Mouse (Mus musculus): ENCODE results near the gene Ssh1.

The Ssh1 gene

DNA sequence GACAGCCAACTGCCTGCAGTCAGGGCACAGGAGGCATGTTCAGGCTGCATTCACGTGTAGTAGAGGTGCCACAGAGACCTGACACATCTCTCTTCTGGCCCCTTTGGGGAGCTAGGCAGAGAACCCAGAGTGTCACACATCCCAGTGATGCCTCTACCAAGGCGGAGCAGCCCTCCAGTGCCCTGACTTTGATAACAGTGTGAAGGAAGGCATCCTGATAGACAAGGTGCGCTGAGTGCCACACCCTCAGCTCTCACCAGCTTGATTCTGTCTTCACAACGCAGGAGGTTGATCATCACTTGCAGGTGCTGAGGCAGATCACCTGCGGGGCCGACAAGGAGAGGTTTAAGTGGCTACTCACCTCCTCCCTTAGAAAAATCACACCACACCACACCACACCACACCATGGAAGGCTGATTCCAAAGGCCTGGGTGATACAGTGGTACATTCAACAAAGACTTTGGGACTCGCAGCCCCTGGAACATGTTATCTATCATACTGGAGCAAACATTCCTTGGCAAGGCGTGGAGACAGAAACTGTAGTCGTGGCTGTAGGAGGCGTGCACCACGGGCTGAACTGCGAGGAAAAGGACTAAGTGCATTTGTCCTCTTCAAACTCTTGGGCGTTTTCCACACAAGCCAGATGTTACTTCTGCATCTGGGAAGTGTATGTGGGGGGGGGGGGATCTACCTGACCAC, 27.1 kb downstream of the Ssh1 start:
- DNase-seq (ENCODE audit: low read depth, low spot score) = no peak

- no peak for DNase-seq (ENCODE audit: low read depth, low spot score)
Observed at GRCm38 (mm10) chr5:113965659-113966185, 28.0 kb downstream of the Ssh1 start.

DNA sequence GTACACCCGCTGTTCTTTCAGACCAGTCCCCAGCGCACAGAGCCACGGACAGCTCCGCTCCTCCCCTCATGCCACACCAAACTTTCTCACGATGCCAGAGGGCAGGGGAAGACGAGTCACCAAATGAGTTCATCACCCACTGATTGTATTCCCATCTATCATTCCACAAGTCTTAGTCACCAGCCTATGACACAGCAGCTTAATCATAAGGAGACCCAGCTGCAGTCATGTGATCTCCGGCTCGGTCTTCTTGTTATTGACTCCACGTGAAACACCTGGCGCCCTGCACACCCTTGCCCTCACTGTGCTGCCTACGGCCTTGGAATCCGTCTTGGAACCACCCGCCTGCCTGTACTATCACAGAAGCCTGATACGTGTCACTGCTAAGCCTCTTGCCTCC, 28.7 kb downstream of the Ssh1 start:
- DNase-seq (ENCODE audit: low read depth, low spot score) = no peak

- DNase-seq (ENCODE audit: low read depth, low spot score) = no peak
Observed at GRCm38 (mm10) chr5:113961776-113962175, 31.9 kb downstream of the Ssh1 start.

DNA sequence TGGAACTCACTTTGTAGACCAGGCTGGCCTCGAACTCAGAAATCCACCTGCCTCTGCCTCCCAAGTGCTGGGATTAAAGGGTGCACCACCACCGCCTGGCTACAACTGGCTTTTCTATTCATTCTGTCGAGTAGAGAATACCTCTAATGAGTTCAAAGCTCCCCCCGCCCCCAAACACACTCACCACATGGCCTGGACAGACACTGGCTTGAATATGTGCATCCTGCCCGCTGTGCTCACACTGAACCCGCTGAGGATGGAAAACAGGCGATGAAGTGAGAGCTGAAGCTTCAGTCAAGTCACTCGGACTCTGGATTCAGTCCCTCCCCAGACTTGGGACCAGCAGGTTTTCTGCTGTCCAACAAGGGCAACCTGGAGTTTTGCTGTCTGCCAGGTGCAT, 33.3 kb downstream of the Ssh1 start:
- no peak for DNase-seq (ENCODE audit: low read depth, low spot score)

- DNase-seq (ENCODE audit: low read depth, low spot score) = peak; percentile 51
Observed at GRCm38 (mm10) chr5:113959039-113959438, 34.7 kb downstream of the Ssh1 start.

DNA sequence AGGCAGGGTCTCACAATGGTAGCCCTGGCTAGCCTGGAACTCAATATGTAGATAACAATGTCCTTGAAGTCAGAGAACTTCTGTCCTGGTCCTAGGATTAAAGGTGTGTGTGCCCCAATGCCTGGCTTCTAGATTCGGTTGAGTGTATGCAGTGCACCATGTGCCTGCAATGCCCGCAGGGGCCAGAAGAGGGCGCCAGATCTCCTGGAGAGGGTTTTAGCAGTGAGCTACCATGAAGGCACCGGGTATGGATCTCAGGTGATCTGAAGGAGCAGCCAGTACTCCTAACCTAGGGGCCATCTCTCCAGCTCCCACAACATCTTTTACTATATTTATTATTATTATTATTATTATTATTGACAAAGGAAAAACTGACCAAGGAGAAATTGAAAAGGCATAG, 37.2 kb downstream of the Ssh1 start:
- peak; percentile 88 for DNase-seq (ENCODE audit: low read depth, low spot score)

- DNase-seq (ENCODE audit: low read depth, low spot score) = no peak
Observed at GRCm38 (mm10) chr5:113955691-113956090, 38.0 kb downstream of the Ssh1 start.

- DNase-seq (ENCODE audit: low read depth, low spot score) = no peak
Observed at GRCm38 (mm10) chr5:113955281-113955680, 38.4 kb downstream of the Ssh1 start.

DNA sequence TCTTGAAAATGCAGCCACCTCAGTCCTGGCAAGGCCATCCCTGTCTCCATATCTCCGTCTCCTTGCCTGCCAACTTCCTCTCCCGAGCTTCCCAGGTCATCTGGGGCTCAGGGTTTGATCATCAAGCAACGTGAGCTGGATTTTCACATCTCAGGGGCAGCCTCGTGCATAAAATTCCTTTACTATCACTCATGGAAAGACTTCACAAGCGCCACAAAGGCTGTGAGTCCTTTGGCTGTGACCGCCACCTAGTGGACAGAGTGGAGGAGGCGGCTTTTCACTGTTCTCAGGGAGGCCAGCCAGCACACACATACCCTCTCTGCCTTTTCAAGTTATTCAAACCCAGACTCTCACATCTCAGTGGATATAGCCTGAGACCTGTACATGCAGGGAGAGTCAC, 39.3 kb downstream of the Ssh1 start:
- DNase-seq (ENCODE audit: low read depth, low spot score) = peak; percentile 79

GRCm38 (mm10) chr5:113952519-113952918, 41.2 kb downstream of the Ssh1 start:
- DNase-seq (ENCODE audit: low read depth, low spot score) = no peak

DNA sequence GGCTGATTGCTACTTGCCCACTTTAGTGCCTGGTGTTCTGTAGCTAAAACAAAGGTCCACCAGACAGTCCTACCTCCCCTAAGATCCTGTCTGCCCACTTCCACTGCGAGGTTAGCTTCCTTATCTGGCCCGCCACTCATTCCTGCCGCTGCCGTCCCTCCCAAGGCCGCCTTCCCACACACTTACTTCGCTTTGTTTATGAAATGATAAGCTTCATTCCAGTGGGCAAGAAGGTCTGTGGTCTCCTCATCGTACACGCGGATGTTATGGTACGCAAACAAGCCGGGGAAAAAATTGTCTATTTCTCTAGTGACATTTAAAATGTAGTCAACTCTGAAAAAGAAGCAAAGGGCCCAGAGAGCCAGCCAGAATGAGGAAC, 42.0 kb downstream of the Ssh1 start:
- DNase-seq (ENCODE audit: low read depth, low spot score) = no peak

GRCm38 (mm10) chr5:113950786-113951692, 42.7 kb downstream of the Ssh1 start:
- no peak for DNase-seq (ENCODE audit: low read depth, low spot score)

GRCm38 (mm10) chr5:113950133-113950532, 43.6 kb downstream of the Ssh1 start:
- no peak for DNase-seq (ENCODE audit: low read depth, low spot score)

DNA sequence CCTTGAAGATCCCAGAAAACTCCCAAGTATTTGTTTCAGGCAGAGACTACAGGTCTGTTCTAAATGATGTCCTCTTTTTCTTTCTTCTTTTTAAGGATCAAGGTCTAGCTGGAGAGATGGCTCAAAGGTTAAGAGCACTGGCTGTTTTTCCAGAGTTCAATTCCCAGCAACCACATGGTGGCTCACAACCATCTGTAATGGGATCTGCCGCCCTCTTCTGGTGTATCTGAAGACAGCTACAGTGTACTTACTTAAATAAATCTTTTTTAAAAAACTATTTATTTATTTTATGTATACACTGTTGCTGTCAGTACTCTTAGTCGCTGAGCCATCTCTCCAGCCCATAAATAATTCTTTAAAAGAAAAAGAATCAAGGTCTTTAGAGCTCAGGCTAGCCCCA, 46.4 kb downstream of the Ssh1 start:
- DNase-seq (ENCODE audit: low read depth, low spot score) = no peak

GRCm38 (mm10) chr5:113945126-113945525, 48.6 kb downstream of the Ssh1 start:
- no peak for DNase-seq (ENCODE audit: low read depth, low spot score)

DNA sequence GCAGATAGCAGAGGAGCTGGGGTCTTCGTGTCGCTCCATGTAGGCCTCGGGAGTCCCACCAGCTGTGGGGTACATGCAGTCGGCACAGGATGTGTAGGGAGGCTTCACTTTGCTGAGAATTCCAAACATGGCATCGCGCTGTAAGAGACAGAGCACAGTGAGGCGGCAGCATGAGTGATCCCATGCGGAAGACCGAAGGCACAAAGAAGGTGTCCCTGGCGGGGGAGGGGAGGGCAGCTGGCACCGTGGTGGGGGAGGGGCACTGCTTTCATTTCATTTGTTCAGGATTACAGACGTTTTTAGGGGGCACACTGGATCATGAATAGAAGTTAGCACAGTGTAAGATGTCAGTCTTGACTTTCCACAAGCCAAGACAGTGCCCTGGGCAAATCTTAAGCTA, 50.4 kb downstream of the Ssh1 start:
- no peak for DNase-seq (ENCODE audit: low read depth, low spot score)

DNA sequence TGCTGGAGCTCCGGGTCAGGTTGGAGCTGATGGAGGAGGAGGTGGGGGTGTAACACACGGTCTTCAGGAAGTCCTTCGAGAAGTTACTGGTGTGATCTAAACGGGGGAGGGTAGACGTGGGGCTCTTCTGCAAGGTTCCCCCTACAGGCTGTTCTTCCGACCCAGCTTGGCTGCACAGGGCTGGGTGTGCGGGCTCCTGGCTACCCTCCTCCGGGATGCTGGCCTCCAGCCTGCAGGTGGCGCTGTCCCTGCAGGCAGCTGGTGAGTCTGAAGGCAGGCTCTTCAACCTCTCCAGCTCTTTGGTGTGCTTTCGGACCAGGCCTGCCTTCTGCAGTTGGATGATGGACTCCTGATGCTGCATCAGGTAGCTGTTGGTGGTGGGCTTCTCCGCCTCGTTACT, 51.1 kb downstream of the Ssh1 start:
- DNase-seq (ENCODE audit: low read depth, low spot score) = no peak

DNA sequence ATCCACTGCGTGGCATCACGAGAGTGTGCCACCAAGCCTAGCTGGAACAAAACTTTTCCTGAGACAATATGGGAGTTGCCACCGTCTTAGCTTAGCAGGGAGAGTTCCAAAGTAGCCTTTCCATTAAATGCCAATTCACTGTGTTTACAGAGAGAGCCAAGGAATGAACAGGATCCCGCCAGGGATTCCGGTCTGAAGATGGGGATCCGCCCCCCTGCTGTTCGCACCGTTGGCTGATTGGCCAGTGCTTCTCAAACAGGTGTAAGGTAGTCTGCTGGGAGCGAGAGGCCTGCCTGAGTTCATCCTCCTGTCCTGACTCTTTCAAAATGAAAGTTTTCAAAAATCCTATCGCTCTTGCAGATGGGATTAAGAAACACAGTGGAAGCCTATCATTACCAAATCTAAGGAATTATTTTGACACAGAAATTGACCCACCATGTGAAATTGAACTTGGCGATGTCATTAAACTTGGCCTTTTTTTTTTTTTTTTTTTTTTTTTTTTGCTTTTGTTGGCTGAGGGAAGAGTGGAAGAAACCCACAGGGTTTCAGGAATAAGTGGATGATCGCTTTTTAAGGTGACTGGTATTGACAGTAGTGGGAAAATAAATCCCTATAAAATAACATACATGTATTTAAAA, 54.3 kb downstream of the Ssh1 start:
- DNase-seq (ENCODE audit: low read depth, low spot score) = no peak

DNA sequence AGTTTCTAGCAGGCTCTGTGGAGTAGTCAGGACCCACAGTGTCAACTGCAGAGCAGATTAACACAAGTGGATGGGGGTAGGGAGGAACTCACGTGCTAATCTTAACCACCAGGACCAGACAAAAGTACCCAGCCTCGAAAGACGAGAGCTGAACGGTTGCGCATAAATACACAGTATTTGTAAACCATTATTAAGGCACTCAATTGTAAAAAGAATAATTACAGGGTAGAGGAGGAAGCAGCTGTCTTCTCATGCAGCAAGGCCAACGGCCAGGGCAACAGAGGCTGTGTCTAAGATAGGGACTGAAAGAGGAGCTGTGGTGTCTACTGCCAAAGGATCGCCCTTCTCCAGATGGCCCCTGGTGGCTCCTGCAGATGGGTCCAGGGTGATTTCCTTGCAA, 56.0 kb downstream of the Ssh1 start:
- DNase-seq (ENCODE audit: low read depth, low spot score) = no peak

GRCm38 (mm10) chr5:113933889-113934288, 59.8 kb downstream of the Ssh1 start:
- no peak for DNase-seq (ENCODE audit: low read depth, low spot score)

- DNase-seq (ENCODE audit: low read depth, low spot score) = no peak
Observed at GRCm38 (mm10) chr5:113933480-113933879, 60.2 kb downstream of the Ssh1 start.

Data from forelimb bud, embryonic 11.5 days (tissue).